Mouse (Mus musculus): Measurements from ENCODE around the gene Tbc1d10a. TPM values are rescaled to one million over a fixed set of nuclear protein-coding genes. Genes with fewer than 3 reads are reported as not detected.

Tbc1d10a gene
- total and polyA plus RNA-seq, 3 experiments = 23.0 to 27.4 TPM; not detected in 1

- no peak overlapping the region for H3K9ac ChIP-seq (ENCODE audit: control insufficient read depth, low read depth, low read length, poor library complexity, severe bottlenecking)
- H3K27ac ChIP-seq (ENCODE audit: control insufficient read depth, low read depth, low read length) = no peak overlapping the region
- H3K4me1 ChIP-seq (ENCODE audit: control insufficient read depth in 1 of 2, insufficient read depth in 2 of 2, low read length in 2 of 2) = peaks cover 0 to 23% of the 10 kb centered on the region in 2 experiments; a peak in 2 of 4 replicates
- peaks cover 2% of the 10 kb centered on the region for H3K79me2 ChIP-seq (ENCODE audit: control insufficient read depth, insufficient read depth, low read length, poor library complexity)
- peaks cover 0 to 8% of the 10 kb centered on the region in 2 experiments; a peak in 1 of 4 replicates for H3K36me3 ChIP-seq (ENCODE audit: control insufficient read depth in 1 of 2, insufficient read depth in 2 of 2, low read length in 2 of 2)
- TF ChIP-seq SIN3A (IDR thresholded peaks at IDR 0.05; ENCODE audit: low read length) = no peak
- no peak for TF ChIP-seq POLR2A (IDR thresholded peaks at IDR 0.05; ENCODE audit: control insufficient read depth in 1 of 2, insufficient read depth in 1 of 2, low read depth in 1 of 2, low read length in 2 of 2, poor library complexity in 1 of 2)
- TF ChIP-seq GABPA (IDR thresholded peaks at IDR 0.05; ENCODE audit: low read depth, low read length) = no peak
- no peak for TF ChIP-seq TCF12 (IDR thresholded peaks at IDR 0.05; ENCODE audit: low read depth, low read length)
- no peak for TF ChIP-seq CHD1 (IDR thresholded peaks at IDR 0.05; ENCODE audit: low read depth, low read length)
- TF ChIP-seq MAZ (IDR thresholded peaks at IDR 0.05; ENCODE audit: low read depth, low read length) = no peak
- no peak for TF ChIP-seq RAD21 (IDR thresholded peaks at IDR 0.05; ENCODE audit: low read depth, low read length)
- no peaks in the 10 kb centered on the region for H3K9me3 ChIP-seq (replicated peaks; ENCODE audit: insufficient read depth, low read length)
- H3K27me3 ChIP-seq (ENCODE audit: control insufficient read depth in 1 of 2, insufficient read depth in 2 of 2, low read length in 2 of 2) = no peaks in the 10 kb centered on the region
- no peak for DNase-seq (ENCODE audit: low read depth, low spot score)
- H3K4me3 ChIP-seq (ENCODE audit: control insufficient read depth in 1 of 2, insufficient read depth in 1 of 2, low read depth in 2 of 2, low read length in 2 of 2) = no peak overlapping the region
Observed at GRCm38 (mm10) chr11:4231435-4231834, 44.8 kb downstream of the Tbc1d10a start.

DNA sequence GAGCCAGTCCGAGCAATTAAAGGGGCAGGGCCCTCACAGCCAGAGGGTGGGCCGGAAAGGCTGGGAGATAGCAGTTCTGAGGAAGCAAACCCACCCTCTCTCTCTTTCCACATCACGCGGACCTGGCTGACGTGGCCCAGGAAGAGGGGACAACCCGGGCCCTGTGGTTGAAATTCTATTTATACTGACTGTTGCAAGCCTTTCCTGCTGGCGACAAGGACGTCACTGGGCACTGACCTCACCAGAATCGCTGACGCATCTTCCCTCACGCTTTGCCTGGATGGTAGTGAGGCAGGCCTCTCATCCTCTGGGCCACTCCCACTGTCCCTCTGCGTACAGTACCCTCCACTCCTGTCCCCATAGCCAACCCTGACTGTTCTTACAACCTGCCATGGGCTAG lies 46.1 kb downstream of the Tbc1d10a start:
- peaks cover 13% of the 10 kb centered on the region for H3K79me2 ChIP-seq (ENCODE audit: control insufficient read depth, insufficient read depth, low read length, poor library complexity)
- no peak overlapping the region for H3K9ac ChIP-seq (ENCODE audit: control insufficient read depth, low read depth, low read length, poor library complexity, severe bottlenecking)
- H3K27me3 ChIP-seq (ENCODE audit: control insufficient read depth in 1 of 2, insufficient read depth in 2 of 2, low read length in 2 of 2) = no peaks in the 10 kb centered on the region
- peaks cover 0 to 6% of the 10 kb centered on the region in 2 experiments; a peak in 1 of 4 replicates for H3K36me3 ChIP-seq (ENCODE audit: control insufficient read depth in 1 of 2, insufficient read depth in 2 of 2, low read length in 2 of 2)
- H3K4me1 ChIP-seq (ENCODE audit: control insufficient read depth in 1 of 2, insufficient read depth in 2 of 2, low read length in 2 of 2) = peaks cover 0 to 15% of the 10 kb centered on the region in 2 experiments; a peak in 2 of 4 replicates
- no peaks in the 10 kb centered on the region for H3K9me3 ChIP-seq (replicated peaks; ENCODE audit: insufficient read depth, low read length)
- H3K4me3 ChIP-seq (ENCODE audit: control insufficient read depth in 1 of 2, insufficient read depth in 1 of 2, low read depth in 2 of 2, low read length in 2 of 2) = no peak overlapping the region
- DNase-seq (ENCODE audit: low read depth, low spot score) = no peak
- no peak for TF ChIP-seq TBP (IDR thresholded peaks at IDR 0.05; ENCODE audit: low read depth, low read length)
- TF ChIP-seq EP300 (IDR thresholded peaks at IDR 0.05; ENCODE audit: low read depth in 1 of 2, low read length in 2 of 2) = no peak
- TF ChIP-seq ZMIZ1 (IDR thresholded peaks at IDR 0.05; ENCODE audit: low read depth, low read length) = no peak
- TF ChIP-seq USF1 (IDR thresholded peaks at IDR 0.05; ENCODE audit: low read depth, low read length) = no peak
- no peak for TF ChIP-seq MYB (IDR thresholded peaks at IDR 0.05; ENCODE audit: low read depth, low read length)
- no peak for TF ChIP-seq BHLHE40 (IDR thresholded peaks at IDR 0.05; ENCODE audit: borderline replicate concordance, low read depth, low read length)
- no peak for TF ChIP-seq CTCF (IDR thresholded peaks at IDR 0.05 in 2 of 3, conservative IDR thresholded peaks at IDR 0.05 in 1 of 3; ENCODE audit: control insufficient read depth in 1 of 3, insufficient read depth in 1 of 3, low read depth in 2 of 3, low read length in 3 of 3, poor library complexity in 1 of 3, severe bottlenecking in 1 of 3)
- no peak for TF ChIP-seq GABPA (IDR thresholded peaks at IDR 0.05; ENCODE audit: low read depth, low read length)
- TF ChIP-seq UBTF (IDR thresholded peaks at IDR 0.05; ENCODE audit: borderline replicate concordance, insufficient read depth, low read depth, low read length) = no peak
- no peak for TF ChIP-seq CHD2 (IDR thresholded peaks at IDR 0.05; ENCODE audit: low read length)
- TF ChIP-seq POLR2AphosphoS2 (IDR thresholded peaks at IDR 0.05; ENCODE audit: low read length) = no peak
- TF ChIP-seq MAZ (IDR thresholded peaks at IDR 0.05; ENCODE audit: low read depth, low read length) = no peak
- TF ChIP-seq MAX (IDR thresholded peaks at IDR 0.05; ENCODE audit: low read length) = no peak
- TF ChIP-seq E2F4 (IDR thresholded peaks at IDR 0.05; ENCODE audit: borderline replicate concordance, low read depth, low read length) = no peak
- TF ChIP-seq KAT2A (conservative IDR thresholded peaks at IDR 0.05; ENCODE audit: low read depth, low read length) = no peak
- no peak for TF ChIP-seq ELF1 (IDR thresholded peaks at IDR 0.05; ENCODE audit: low read depth, low read length)
- TF ChIP-seq CHD1 (IDR thresholded peaks at IDR 0.05; ENCODE audit: low read depth, low read length) = no peak
- no peak overlapping the region for H3K27ac ChIP-seq (ENCODE audit: control insufficient read depth, low read depth, low read length)
